Mouse (Mus musculus) olfactory bulb, adult 2 months (tissue): ENCODE measurements around the gene Atp5d. TPM values are rescaled to one million over a fixed set of nuclear protein-coding genes. Genes with fewer than 3 reads are reported as not detected.

ENCODE experiments used
- H3K27ac ChIP-seq: fragments of 200-500 bp; 2 replicates; pipeline ENCODE4 v1.5.1; 2012; ENCODE audit warnings: low read depth, low read length; ENCODE audit not compliant: insufficient read depth
- H3K4me1 ChIP-seq: fragments of 200-500 bp; 2 replicates; pipeline ENCODE4 v1.6.1; 2012; ENCODE audit warnings: low read length; ENCODE audit not compliant: control insufficient read depth, insufficient read depth
- H3K4me3 ChIP-seq: fragments of 200-500 bp; 2 replicates; pipeline ENCODE4 v1.5.1; 2012; ENCODE audit warnings: mild to moderate bottlenecking, low read depth, low read length, moderate library complexity; ENCODE audit not compliant: insufficient read depth
- CTCF ChIP-seq: fragments of 200-500 bp; IDR thresholded peaks from 2 replicates; pipeline ENCODE4 v1.5.1; 2012; ENCODE audit warnings: low read depth, mild to moderate bottlenecking, low read length, moderate library complexity; ENCODE audit not compliant: insufficient read depth
- POLR2A ChIP-seq: fragments of 200-500 bp; IDR thresholded peaks from 2 replicates; pipeline ENCODE4 v1.6.1; 2012; ENCODE audit warnings: mild to moderate bottlenecking, low read depth, low read length, moderate library complexity; ENCODE audit not compliant: insufficient read depth
- WGBS: fragments of 180-500 bp; shearing (Covaris S2); methylation state at CpG from one replicate; pipeline ENCODE4 v1.1.7; 2018; 5-methylcytosine and 5-hydroxymethylcytosine counted together
- polyA plus RNA-seq: library from polyadenylated mRNA; stranded (reverse); fragments of >200 nt; gene quantifications from 2 replicates; pipeline ENCODE4 v1.2.4, GENCODE M21; 2012; ENCODE audit warnings: low replicate concordance; ENCODE audit not compliant: missing spikeins, insufficient read depth, insufficient read length

The Atp5d gene
- polyA plus RNA-seq, 1 experiment, result not detected

- TF ChIP-seq CTCF (no peak), POLR2A (peak; percentile 66)
- WGBS, result 6% methylated on average over 96 of the region's 106 CpGs
- peak within 1 kb of the TSS; percentile 90 for H3K4me3 ChIP-seq
- peak within 1 kb of the TSS; percentile 58 for H3K27ac ChIP-seq
- peaks cover 21% of the 10 kb centered on the region for H3K4me1 ChIP-seq
These were observed 40.9 kb downstream of the Atp5d start, which contains the start of gene Efna2 for GRCm38 (mm10) chr10:80179068-80180051. Efna2 (plus strand) TSS chr10:80179482.

GRCm38 (mm10) chr10:80180288-80180687 is 41.9 kb downstream of the Atp5d start:
- TF ChIP-seq CTCF (no peak), POLR2A (no peak)
- peaks cover 21% of the 10 kb centered on the region for H3K4me1 ChIP-seq
- WGBS, result 45% methylated on average over 6 of the region's 6 CpGs
- peak overlapping the region; percentile 90 for H3K4me3 ChIP-seq
- no peak overlapping the region for H3K27ac ChIP-seq

- no peak for TF ChIP-seq POLR2A
- no peak for TF ChIP-seq CTCF
- 0 out of 2 replicates have a peak overlapping the region, but pooled peaks have one; percentile 9 for H3K4me3 ChIP-seq
- WGBS, result 46% methylated on average over 5 of the region's 5 CpGs
- H3K27ac ChIP-seq, result no peak overlapping the region
- H3K4me1 ChIP-seq, result peaks cover 23% of the 10 kb centered on the region
These were observed 42.4 kb downstream of the Atp5d start for GRCm38 (mm10) chr10:80180823-80181222.

GRCm38 (mm10) chr10:80182547-80182946 is 44.1 kb downstream of the Atp5d start:
- 92% methylated on average over 7 of the region's 7 CpGs for WGBS
- TF ChIP-seq POLR2A (no peak), CTCF (no peak)
- Histone ChIP-seq H3K4me3 (no peak overlapping the region), H3K27ac (no peak overlapping the region), H3K4me1 (peaks cover 23% of the 10 kb centered on the region)

- WGBS, result 68% methylated on average over 27 of the region's 27 CpGs
- TF ChIP-seq CTCF (no peak), POLR2A (no peak)
- Histone ChIP-seq H3K4me1 (peaks cover 14% of the 10 kb centered on the region; the same call in 1 of the 2 replicates), H3K27ac (no peak overlapping the region), H3K4me3 (no peak overlapping the region)
These were observed 48.2 kb downstream of the Atp5d start for GRCm38 (mm10) chr10:80186649-80187048.

GRCm38 (mm10) chr10:80187739-80188138 is 49.3 kb downstream of the Atp5d start:
- no peak overlapping the region for H3K4me3 ChIP-seq
- TF ChIP-seq POLR2A (no peak), CTCF (0 out of 2 replicates have a peak, but pooled peaks have one; percentile 10)
- peaks cover 12% of the 10 kb centered on the region; the same call in 1 of the 2 replicates for H3K4me1 ChIP-seq
- WGBS, result 90% methylated on average over 10 of the region's 10 CpGs
- no peak overlapping the region for H3K27ac ChIP-seq

- no peak overlapping the region for H3K4me3 ChIP-seq
- H3K4me1 ChIP-seq, result peaks cover 12% of the 10 kb centered on the region; the same call in 1 of the 2 replicates
- TF ChIP-seq CTCF (no peak), POLR2A (no peak)
- no peak overlapping the region for H3K27ac ChIP-seq
- WGBS, result 84% methylated on average over 15 of the region's 15 CpGs
These were observed 50.1 kb downstream of the Atp5d start for GRCm38 (mm10) chr10:80188453-80189024.

- Histone ChIP-seq H3K4me1 (peaks cover 12% of the 10 kb centered on the region; the same call in 1 of the 2 replicates), H3K27ac (peak overlapping the region; percentile 4; the same call in 1 of the 2 replicates), H3K4me3 (peak overlapping the region; percentile 47)
- TF ChIP-seq POLR2A, result no peak
- no peak for TF ChIP-seq CTCF
- WGBS, result 36% methylated on average over 21 of the region's 21 CpGs
These were observed 51.6 kb downstream of the Atp5d start for GRCm38 (mm10) chr10:80189999-80190398.
